Mouse (Mus musculus): ENCODE results near the gene Sema3b.

The Sema3b gene

GRCm38 (mm10) chr9:107612191-107612944 lies 3.3 kb upstream of the Sema3b start:
- DNase-seq (ENCODE audit: low spot score): peak; percentile 98

- no peak for DNase-seq (ENCODE audit: low spot score)
Measured at GRCm38 (mm10) chr9:107611456-107612190, 2.6 kb upstream of the Sema3b start.

GRCm38 (mm10) chr9:107609433-107609830 lies 403 bp upstream of the Sema3b start:
- no peak for DNase-seq (ENCODE audit: low spot score)

- DNase-seq (ENCODE audit: low spot score): no peak
Measured at GRCm38 (mm10) chr9:107607653-107608245, 1.3 kb downstream of the Sema3b start.

- DNase-seq (ENCODE audit: low spot score): no peak
Measured at GRCm38 (mm10) chr9:107607036-107607435, 2.0 kb downstream of the Sema3b start.

- no peak for DNase-seq (ENCODE audit: low spot score)
Measured at GRCm38 (mm10) chr9:107606591-107606990, 2.4 kb downstream of the Sema3b start.

GRCm38 (mm10) chr9:107605041-107605661 lies 3.9 kb downstream of the Sema3b start:
- no peak for DNase-seq (ENCODE audit: low spot score)

- DNase-seq (ENCODE audit: low spot score): no peak
Measured at GRCm38 (mm10) chr9:107603251-107603650, 5.8 kb downstream of the Sema3b start.

GRCm38 (mm10) chr9:107602068-107602648 lies 6.9 kb downstream of the Sema3b start:
- peak; percentile 97 for DNase-seq (ENCODE audit: low spot score)

- DNase-seq (ENCODE audit: low spot score): no peak
Measured at GRCm38 (mm10) chr9:107601275-107601674, 7.8 kb downstream of the Sema3b start.

GRCm38 (mm10) chr9:107600745-107601144 lies 8.3 kb downstream of the Sema3b start:
- no peak for DNase-seq (ENCODE audit: low spot score)

- no peak for DNase-seq (ENCODE audit: low spot score)
Measured at GRCm38 (mm10) chr9:107599842-107600241, 9.2 kb downstream of the Sema3b start.

- no peak for DNase-seq (ENCODE audit: low spot score)
Measured at GRCm38 (mm10) chr9:107599433-107599832, 9.6 kb downstream of the Sema3b start.

GRCm38 (mm10) chr9:107598385-107598784 lies 10.6 kb downstream of the Sema3b start:
- DNase-seq (ENCODE audit: low spot score): no peak

GRCm38 (mm10) chr9:107596619-107597569 lies 12.1 kb downstream of the Sema3b start:
- DNase-seq (ENCODE audit: low spot score): no peak

GRCm38 (mm10) chr9:107594281-107595062 lies 14.6 kb downstream of the Sema3b start:
- no peak for DNase-seq (ENCODE audit: low spot score)

- DNase-seq (ENCODE audit: low spot score): no peak
Measured at GRCm38 (mm10) chr9:107593101-107593976, 15.7 kb downstream of the Sema3b start.

GRCm38 (mm10) chr9:107590773-107591060 lies 18.3 kb downstream of the Sema3b start:
- DNase-seq (ENCODE audit: low spot score): no peak

GRCm38 (mm10) chr9:107590058-107590772 lies 18.8 kb downstream of the Sema3b start:
- DNase-seq (ENCODE audit: low spot score): no peak
